Mouse (Mus musculus) brain, adult 2 months (tissue): Measurements from ENCODE around the gene Gcnt3.
A peak's percentile ranks its signal among the peaks of the same experiment; 100 is the strongest.

Source experiments
- DNase-seq: peaks from one replicate; pipeline ENCODE4 v3.0.0; 2011; ENCODE audit warnings: low read depth, low spot score

Gcnt3 gene

GRCm38 (mm10) chr9:70037988-70038387 is at the start of gene Gcnt3:
Gene Gcnt3, minus strand, starts transcription at chr9:70038088.
- DNase-seq = no peak

GRCm38 (mm10) chr9:70087379-70087778 is 49.5 kb upstream of the Gcnt3 start:
- no peak for DNase-seq

GRCm38 (mm10) chr9:70086091-70086490 is 48.2 kb upstream of the Gcnt3 start:
- no peak for DNase-seq

GRCm38 (mm10) chr9:70084107-70084506 is 46.2 kb upstream of the Gcnt3 start:
- peak; percentile 66 for DNase-seq

GRCm38 (mm10) chr9:70082357-70083204 is 44.7 kb upstream of the Gcnt3 start:
- no peak for DNase-seq

GRCm38 (mm10) chr9:70081767-70082166 is 43.9 kb upstream of the Gcnt3 start:
- DNase-seq = no peak

GRCm38 (mm10) chr9:70080976-70081375 is 43.1 kb upstream of the Gcnt3 start:
- DNase-seq = peak; percentile 17

- no peak for DNase-seq
Measured at GRCm38 (mm10) chr9:70080027-70080800, 42.3 kb upstream of the Gcnt3 start.

GRCm38 (mm10) chr9:70078034-70078433 is 40.1 kb upstream of the Gcnt3 start:
- DNase-seq = no peak

- DNase-seq = no peak
Measured at GRCm38 (mm10) chr9:70077170-70077569, 39.3 kb upstream of the Gcnt3 start.

- no peak for DNase-seq
Measured at GRCm38 (mm10) chr9:70072387-70072786, 34.5 kb upstream of the Gcnt3 start.

GRCm38 (mm10) chr9:70069961-70070435 is 32.1 kb upstream of the Gcnt3 start:
- peak; percentile 13 for DNase-seq

GRCm38 (mm10) chr9:70067497-70067896 is 29.6 kb upstream of the Gcnt3 start:
- DNase-seq = no peak

- DNase-seq = no peak
Measured at GRCm38 (mm10) chr9:70062012-70062411, 24.1 kb upstream of the Gcnt3 start.

GRCm38 (mm10) chr9:70053411-70053810 is 15.5 kb upstream of the Gcnt3 start:
- DNase-seq = no peak

- no peak for DNase-seq
Measured at GRCm38 (mm10) chr9:70052730-70053129, 14.8 kb upstream of the Gcnt3 start.

- DNase-seq = no peak
Measured at GRCm38 (mm10) chr9:70049839-70050238, 12.0 kb upstream of the Gcnt3 start.

- no peak for DNase-seq
Measured at GRCm38 (mm10) chr9:70049416-70049783, 11.5 kb upstream of the Gcnt3 start.

- DNase-seq = no peak
Measured at GRCm38 (mm10) chr9:70048751-70049415, 11.0 kb upstream of the Gcnt3 start.

GRCm38 (mm10) chr9:70048280-70048679 is 10.4 kb upstream of the Gcnt3 start:
- DNase-seq = no peak

GRCm38 (mm10) chr9:70047839-70048238 is 10.0 kb upstream of the Gcnt3 start:
- DNase-seq = no peak

GRCm38 (mm10) chr9:70046255-70046654 is 8.4 kb upstream of the Gcnt3 start:
- DNase-seq = no peak
